Mouse (Mus musculus): Measurements from ENCODE around the gene Pvr. TPM values are rescaled to one million over a fixed set of nuclear protein-coding genes. Genes with fewer than 3 reads are reported as not detected.

Gene Pvr
- total RNA-seq, 2 experiments from 2014 or later, result 10.4 to 11.3 TPM

DNA sequence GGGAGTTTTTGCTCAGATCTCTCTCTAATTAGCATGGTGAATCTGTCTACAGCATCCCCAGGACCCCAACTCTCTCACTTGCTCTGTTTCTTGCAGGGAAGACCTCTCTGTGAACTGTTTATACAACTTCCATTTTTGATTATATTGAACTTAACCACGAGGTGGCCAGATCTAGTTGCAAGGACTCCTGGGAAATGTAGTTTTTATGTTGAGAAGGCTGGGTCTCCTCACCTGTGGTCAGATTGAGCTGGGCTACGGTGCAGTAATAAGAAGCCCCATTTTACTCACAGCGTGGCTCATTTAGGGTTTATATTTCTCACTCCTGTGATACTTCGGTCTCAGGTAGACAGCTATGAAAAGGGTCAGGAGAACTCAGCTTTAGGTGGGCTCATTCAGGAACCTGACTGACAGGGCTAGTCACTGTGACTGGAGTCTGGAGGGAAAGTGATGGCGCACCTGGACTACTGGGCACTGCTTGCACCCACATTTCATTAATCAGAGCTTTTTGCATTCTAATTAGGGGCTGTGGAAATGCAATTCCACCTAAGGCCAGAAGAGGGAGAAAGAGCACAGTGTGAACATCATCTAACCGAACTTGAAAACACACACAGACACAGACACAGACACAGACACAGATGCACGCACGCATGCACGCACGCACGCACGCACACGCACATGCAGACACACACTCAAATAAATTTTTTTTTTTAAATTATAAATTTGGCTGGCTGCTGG is 44.8 kb downstream of the Pvr start:
- peak; percentile 30 to 74 for DNase-seq (ENCODE audit: low spot score in 2 of 2)

DNA sequence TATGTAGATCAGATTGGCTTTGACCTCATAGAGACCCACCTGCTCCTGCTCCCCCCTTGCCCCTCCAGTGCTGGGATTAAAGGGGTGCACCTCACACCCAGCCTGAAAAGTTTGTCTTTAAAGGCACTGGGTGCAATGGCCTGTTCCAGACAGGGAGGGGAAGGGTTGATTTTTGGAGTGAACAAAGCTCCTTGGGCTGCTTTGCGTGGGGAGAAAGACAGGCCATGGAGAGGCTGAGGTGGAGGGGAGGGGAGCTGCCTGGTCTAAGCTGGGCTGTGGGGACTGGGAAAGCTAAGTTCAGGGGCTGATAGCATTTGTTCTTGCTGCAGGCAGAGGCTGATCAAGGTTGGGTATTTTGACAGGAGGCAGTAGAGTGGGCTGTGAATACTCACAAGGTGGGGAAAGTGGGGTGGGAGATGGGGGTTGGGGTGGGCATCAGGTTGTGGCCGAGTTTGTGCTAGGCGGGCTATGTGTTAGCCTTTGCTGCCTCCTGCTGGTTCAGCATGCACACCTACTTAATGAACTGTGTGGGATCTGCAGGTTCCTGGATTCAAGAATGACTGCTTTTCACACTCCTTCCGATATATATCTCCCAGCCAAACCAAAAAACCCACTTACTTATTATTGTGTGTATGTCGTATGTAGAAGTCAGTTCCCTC is 48.9 kb downstream of the Pvr start:
- no peak for DNase-seq (ENCODE audit: low spot score in 2 of 2)

DNA sequence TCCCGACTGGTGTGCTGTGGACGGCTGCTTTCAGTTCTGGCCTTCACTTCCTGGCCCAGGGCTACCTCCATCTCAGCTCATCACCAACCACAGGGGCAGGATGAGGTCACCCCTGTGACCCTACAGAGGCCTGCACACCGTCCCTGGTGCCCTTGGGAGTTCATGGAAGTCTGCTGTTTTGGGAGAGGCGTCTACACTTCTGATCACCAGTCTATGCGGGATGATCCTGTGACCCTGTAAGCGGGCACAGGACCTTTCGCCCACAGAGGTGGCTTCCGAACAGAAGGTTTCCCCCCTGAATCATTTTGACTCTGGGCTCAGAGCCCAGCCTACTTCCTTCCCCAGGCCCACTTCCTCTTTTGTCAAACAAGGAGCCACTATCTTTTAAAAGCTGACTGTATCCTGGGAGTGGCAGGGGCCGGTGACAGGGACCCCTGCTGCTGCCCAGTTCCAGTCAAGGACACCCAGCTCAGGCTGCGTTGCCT is 49.8 kb downstream of the Pvr start:
- DNase-seq (ENCODE audit: low spot score in 2 of 2), result no peak

DNA sequence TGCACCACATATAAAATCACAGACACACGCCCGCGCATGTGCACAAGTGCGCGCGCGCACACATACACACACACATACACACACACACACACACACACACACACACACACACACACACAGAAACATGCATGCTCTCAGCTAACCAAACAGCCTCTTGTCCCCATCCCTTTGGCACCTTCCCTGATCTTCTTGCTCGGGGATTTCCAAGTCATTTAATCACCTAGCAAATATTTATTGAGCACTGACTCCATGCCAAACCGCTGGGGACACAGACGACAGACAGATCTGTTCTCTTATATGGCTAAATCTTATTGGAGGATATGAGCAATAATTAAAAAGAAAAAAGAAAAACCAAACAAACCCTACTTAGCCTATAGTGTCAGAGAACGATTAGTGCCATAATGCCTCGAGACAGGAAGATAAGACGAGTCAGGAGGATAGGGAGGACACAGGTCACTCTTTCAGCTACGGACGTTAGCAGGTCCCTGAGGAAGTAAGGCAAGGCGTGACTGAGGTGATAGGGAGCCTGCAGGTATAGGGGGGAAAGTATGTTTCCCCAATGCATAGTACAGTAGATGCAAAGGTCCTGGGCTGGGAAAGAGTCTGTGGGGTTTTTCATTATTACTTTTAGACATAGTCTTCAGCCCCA is 53.1 kb downstream of the Pvr start:
- no peak for DNase-seq (ENCODE audit: low spot score in 2 of 2)

DNA sequence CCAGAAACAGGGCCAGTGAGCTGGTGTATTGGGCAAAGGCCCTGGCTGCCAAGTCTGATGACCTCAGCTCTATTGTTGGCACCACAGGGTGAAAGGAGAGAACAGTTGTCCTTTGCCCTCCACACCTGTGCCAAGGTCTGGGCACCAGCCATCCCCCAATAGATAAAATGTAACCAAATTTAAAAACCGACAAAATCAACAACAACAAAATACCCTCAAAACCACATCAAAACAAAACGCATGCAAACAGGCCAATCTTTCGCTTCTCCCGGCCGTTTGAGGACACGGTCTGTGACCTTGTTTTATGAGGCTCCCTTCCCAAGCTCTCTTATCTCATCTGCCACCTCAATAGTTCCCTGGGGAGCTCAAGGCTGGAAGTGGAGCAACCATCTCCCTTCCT is 54.5 kb downstream of the Pvr start:
- DNase-seq (ENCODE audit: low spot score in 2 of 2), result no peak

DNA sequence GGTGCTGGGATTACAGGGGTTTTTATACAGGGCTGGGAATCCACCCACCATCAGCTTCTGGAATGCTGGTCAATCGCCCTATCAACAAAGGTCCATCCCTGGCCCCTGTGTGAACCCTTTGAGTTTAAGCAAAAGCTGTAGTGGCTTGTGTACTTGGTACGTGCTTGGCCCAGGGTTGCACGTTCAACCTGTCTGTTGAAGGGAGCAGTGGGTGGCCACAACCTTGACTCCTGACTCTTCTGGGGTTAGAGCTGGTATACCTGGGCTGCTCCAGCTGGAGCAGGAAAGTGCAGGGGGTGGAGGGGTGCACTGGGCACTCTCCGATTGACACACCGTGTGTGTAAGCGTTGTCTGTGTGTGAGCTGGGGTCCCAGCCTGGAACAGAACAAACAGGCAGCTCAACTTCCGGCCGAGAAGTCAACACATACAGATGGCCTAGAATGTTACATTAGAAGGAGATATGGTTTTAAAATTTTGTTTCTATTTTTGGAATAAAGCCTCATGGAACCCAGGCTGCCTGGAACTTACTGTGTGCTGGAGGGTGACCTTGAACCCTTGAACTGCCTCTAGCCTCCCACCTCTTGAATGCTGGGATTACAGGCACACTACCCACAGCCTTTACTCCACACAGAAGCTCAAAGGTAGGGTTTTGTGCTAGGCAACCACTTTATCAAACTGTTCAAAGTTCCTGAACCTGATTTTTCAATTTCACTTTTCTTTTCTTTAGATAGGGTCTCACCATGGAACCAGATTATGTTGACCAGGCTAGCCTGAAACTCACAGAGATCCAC is 55.5 kb downstream of the Pvr start:
- DNase-seq (ENCODE audit: low spot score in 2 of 2), result no peak

DNA sequence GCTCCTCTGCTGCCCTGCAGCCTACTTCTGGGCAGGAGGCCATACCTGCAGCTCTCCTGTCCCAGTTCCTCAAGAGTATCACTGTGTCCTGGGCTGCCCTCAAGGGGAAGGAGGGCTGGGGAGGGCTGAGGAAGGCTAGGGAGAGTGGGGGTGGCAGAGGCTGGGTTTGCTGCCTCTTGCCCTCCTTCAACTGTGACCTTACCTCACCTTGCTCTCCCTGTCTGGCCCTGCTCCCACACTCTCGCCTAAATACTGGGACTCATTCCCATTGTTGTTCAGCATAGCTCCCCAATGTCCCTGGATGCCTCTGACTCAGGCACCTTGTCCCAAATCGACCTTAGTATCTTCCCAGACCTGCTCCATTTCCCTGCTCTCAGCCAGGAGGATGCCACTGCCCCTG is 56.7 kb downstream of the Pvr start:
- DNase-seq (ENCODE audit: low spot score in 2 of 2), result no peak

DNA sequence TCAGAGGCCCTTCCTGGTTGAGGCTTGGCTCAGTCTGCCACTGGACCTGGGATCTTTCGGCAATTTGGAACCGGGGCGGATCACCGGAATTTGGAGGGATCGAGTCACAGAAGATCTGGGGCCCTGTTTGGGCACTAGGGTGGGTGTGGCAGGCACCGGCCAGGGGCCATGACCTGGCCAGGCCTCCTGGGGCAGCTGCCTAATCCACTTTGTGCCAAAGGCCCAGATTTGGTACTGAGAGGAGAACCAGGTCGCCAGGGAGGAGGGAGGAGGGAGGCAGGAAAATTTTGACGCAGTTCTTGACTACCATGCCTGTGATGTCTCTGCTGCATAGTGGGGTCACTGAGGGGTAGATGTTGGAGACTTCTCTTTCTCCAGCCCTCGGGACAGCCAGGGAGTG is 59.8 kb downstream of the Pvr start, which contains the start of gene Ceacam16:
Gene Ceacam16, minus strand, starts transcription at position 101 of the 400 bp plus-strand sequence.
- DNase-seq (ENCODE audit: low spot score in 2 of 2), result no peak

DNA sequence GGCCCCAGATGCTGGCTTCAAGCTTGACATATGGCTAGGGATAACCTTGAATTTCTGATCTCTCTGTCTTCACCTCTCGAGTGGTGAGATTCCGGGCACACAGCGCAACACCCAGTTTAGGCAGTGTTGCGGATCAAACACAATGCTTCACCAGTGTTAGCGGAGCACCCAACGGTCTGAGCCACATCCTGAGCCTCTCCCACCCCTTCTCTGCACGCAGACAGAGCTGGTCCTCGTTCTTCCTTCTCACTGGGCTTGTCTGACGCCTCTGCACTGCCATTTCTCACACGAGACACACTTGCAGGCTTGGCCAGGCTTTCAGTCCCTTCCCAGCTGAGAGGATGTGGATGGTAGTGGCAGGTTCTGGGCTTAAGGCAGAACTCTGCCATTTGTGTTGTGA is 61.2 kb downstream of the Pvr start:
- no peak for DNase-seq (ENCODE audit: low spot score in 2 of 2)

DNA sequence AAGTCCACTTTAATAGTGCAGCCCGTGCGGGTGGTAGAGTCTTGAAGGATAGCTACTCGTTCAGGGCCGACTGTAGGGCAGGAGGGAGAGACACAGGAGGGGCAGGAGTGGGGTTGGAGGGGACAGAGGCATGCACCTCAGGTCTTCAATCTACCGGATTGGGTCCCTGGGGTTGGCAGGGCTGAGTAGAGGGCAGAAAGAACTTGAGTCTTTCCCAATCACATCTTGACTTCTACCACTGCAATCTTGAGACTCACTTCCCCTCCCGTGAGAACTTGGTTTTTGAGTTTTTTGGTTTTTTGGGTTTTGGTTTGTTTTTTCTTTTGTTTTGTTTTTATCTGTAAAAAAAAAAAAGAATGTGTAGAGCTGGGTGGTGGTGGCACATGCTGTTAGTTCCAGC is 64.7 kb downstream of the Pvr start:
- DNase-seq (ENCODE audit: low spot score in 2 of 2), result no peak

DNA sequence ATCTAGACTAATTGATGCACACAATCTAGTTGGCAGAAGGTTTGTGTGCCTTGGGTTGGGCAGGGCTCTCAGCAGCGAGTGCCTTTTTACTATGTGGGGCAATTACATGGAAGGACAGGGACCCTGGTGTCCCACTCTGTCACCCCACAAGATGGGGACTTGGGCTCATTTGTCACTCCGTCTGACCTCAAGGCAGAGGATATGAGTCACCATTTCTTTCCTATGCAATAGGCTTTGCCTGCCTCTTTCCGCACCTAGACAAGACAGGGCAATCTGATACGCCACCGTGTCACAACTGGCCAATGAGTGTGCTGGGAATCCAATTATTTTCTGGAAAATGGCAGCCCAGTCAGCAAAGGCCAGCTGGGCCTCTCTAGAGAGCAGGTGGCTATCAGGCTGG is 65.3 kb downstream of the Pvr start:
- no peak for DNase-seq (ENCODE audit: low spot score in 2 of 2)

Other genes with a start within 250 kb of the Pvr start
- gene Apoc2, start 243.2 kb downstream of the Pvr start, total RNA-seq (2021), result not detected
- gene Gm44805, start 239.7 kb downstream of the Pvr start, total RNA-seq (2021), result not detected
- gene Apoc4, start 239.7 kb downstream of the Pvr start, total RNA-seq (2021), result not detected
- 1 to 10 TPM; 6.1 to 6.8 TPM for gene Apoc1, start 228.5 kb downstream of the Pvr start, total RNA-seq (2021)
- gene Apoe, start 222.0 kb downstream of the Pvr start, total RNA-seq (2021), result 1,000 to 10,000 TPM; 2,679 to 2,697 TPM
- 100 to 1,000 TPM; 105 to 115 TPM for gene Tomm40, start 205.7 kb downstream of the Pvr start, total RNA-seq (2021)
- gene Nectin2, start 170.7 kb downstream of the Pvr start, total RNA-seq (2021), result 10 to 100 TPM; 11.6 to 12.7 TPM
- 10 to 100 TPM in 1 of 2 experiments, 1 to 10 TPM in 1; 8.8 to 14.0 TPM for gene Bcam, start 150.1 kb downstream of the Pvr start, total RNA-seq (2021)
- gene Cblc, start 124.4 kb downstream of the Pvr start, total RNA-seq (2021), result not detected
- under 1 TPM; 0.38 to 0.78 TPM for gene Bcl3, start 98.4 kb downstream of the Pvr start, total RNA-seq (2021)
- 1 to 10 TPM; 3.0 to 3.3 TPM for gene Gm19345, start 69.2 kb downstream of the Pvr start, total RNA-seq (2021)
- not detected for gene Ceacam16, start 59.9 kb downstream of the Pvr start, total RNA-seq (2021)
- gene Ceacam19, start 33.2 kb downstream of the Pvr start, total RNA-seq (2021), result not detected
- gene Igsf23, start 29.6 kb upstream of the Pvr start, total RNA-seq (2021), result not detected
- gene Ceacam20, start 44.3 kb upstream of the Pvr start, total RNA-seq (2021), result not detected
- not detected for gene Nlrp9b, start 70.3 kb upstream of the Pvr start, total RNA-seq (2021)
- gene Vmn1r91, start 178.5 kb upstream of the Pvr start, total RNA-seq (2021), result not detected
- not detected for gene Gm16442, start 201.4 kb upstream of the Pvr start, total RNA-seq (2021)
- not detected for gene Vmn1r93, start 217.9 kb upstream of the Pvr start, total RNA-seq (2021)
- not detected for gene Vmn1r94, start 247.2 kb upstream of the Pvr start, total RNA-seq (2021)